Mouse (Mus musculus) MEL (cell line): ENCODE measurements at regions not wholly inside any gene's neighbourhood (a gene's known extent, or its start where the extent isn't known, plus 50 kb on each side); places are given as distances from the start of the nearest gene placed in this dataset.

ENCODE experiments used
- DNase-seq: peaks from one replicate; pipeline ENCODE4 v3.0.0; 2011; ENCODE audit warnings: low read depth, low spot score
- H3K27ac ChIP-seq: 2 replicates; pipeline ENCODE4 v1.5.1; 2012; ENCODE audit warnings: low read depth, mild to moderate bottlenecking, control low read depth, low read length, moderate library complexity; ENCODE audit not compliant: control insufficient read depth
- H3K27me3 ChIP-seq, 2 experiments: fragments of 150-350 bp in 1 of 2; sonication (generic) in 1 of 2; 2 replicates each; pipeline ENCODE4 v1.6.1; 2012; ENCODE audit warnings: low read length in 2 of 2, mild to moderate bottlenecking in 2 of 2, improper control_type of control experiment in 1 of 2, moderate library complexity in 1 of 2; ENCODE audit not compliant: insufficient read depth in 2 of 2, control insufficient read depth in 1 of 2
- H3K36me3 ChIP-seq, 2 experiments: 2 replicates each; pipeline ENCODE4 v1.6.1; 2012 to 2014; ENCODE audit warnings: low read length in 2 of 2, improper control_type of control experiment in 1 of 2, inconsistent platforms in 1 of 2, mild to moderate bottlenecking in 1 of 2; ENCODE audit not compliant: insufficient read depth in 2 of 2, control insufficient read depth in 1 of 2
- H3K4me1 ChIP-seq, 2 experiments: fragments of 150-350 bp in 1 of 2; sonication (generic) in 1 of 2; 2 replicates each; pipeline ENCODE4 v1.6.1; 2012; ENCODE audit warnings: low read length in 2 of 2, improper control_type of control experiment in 1 of 2, mild to moderate bottlenecking in 1 of 2; ENCODE audit not compliant: insufficient read depth in 2 of 2, control insufficient read depth in 1 of 2
- H3K4me3 ChIP-seq, 2 experiments: fragments of 150-350 bp in 1 of 2; sonication (generic) in 1 of 2; 2 replicates each; pipeline ENCODE4 v1.5.1; 2012; ENCODE audit warnings: low read depth in 2 of 2, low read length in 2 of 2, mild to moderate bottlenecking in 2 of 2, moderate library complexity in 2 of 2, control low read depth in 1 of 2, improper control_type of control experiment in 1 of 2; ENCODE audit not compliant: control insufficient read depth in 1 of 2, insufficient read depth in 1 of 2
- H3K79me2 ChIP-seq: 2 replicates; pipeline ENCODE4 v1.6.1; 2012; ENCODE audit warnings: mild to moderate bottlenecking, low read length, moderate library complexity; ENCODE audit not compliant: control insufficient read depth, poor library complexity, insufficient read depth
- H3K9ac ChIP-seq: 2 replicates; pipeline ENCODE4 v1.6.1; 2012; ENCODE audit warnings: low read depth, mild to moderate bottlenecking, control low read depth, low read length, moderate library complexity; ENCODE audit not compliant: control insufficient read depth, poor library complexity, severe bottlenecking
- H3K9me3 ChIP-seq: fragments of 150-350 bp; sonication (generic); replicated peaks from 2 replicates; pipeline ENCODE4 v1.6.1; 2012; ENCODE audit warnings: mild to moderate bottlenecking, low read length, improper control_type of control experiment, moderate library complexity; ENCODE audit not compliant: insufficient read depth
- BHLHE40 ChIP-seq: IDR thresholded peaks from 2 replicates; pipeline ENCODE4 v1.6.1; 2012; ENCODE audit warnings: low read depth, mild to moderate bottlenecking, inconsistent platforms, low read length, improper control_type of control experiment, borderline replicate concordance
- E2F4 ChIP-seq: IDR thresholded peaks from 2 replicates; pipeline ENCODE4 v1.6.1; 2011; ENCODE audit warnings: low read depth, low read length, improper control_type of control experiment, borderline replicate concordance
- GABPA ChIP-seq: IDR thresholded peaks from 2 replicates; pipeline ENCODE4 v1.6.1; 2012; ENCODE audit warnings: low read depth, mild to moderate bottlenecking, inconsistent platforms, low read length, improper control_type of control experiment, moderate library complexity
- KAT2A ChIP-seq: conservative IDR thresholded peaks from 2 replicates; pipeline ENCODE4 v1.6.1; 2012; ENCODE audit warnings: low read depth, low read length, improper control_type of control experiment, inconsistent platforms
- MAFK ChIP-seq: IDR thresholded peaks from 2 replicates; pipeline ENCODE4 v1.6.1; 2011; ENCODE audit warnings: low read depth, mild to moderate bottlenecking, low read length, improper control_type of control experiment, borderline replicate concordance
- MAX ChIP-seq: IDR thresholded peaks from 2 replicates; pipeline ENCODE4 v1.6.1; 2011; ENCODE audit warnings: low read length, improper control_type of control experiment
- MAZ ChIP-seq: IDR thresholded peaks from 2 replicates; pipeline ENCODE4 v1.6.1; 2012; ENCODE audit warnings: low read depth, mild to moderate bottlenecking, inconsistent platforms, low read length, improper control_type of control experiment
- MXI1 ChIP-seq: IDR thresholded peaks from 2 replicates; pipeline ENCODE4 v1.6.1; 2011; ENCODE audit warnings: mild to moderate bottlenecking, low read depth, low read length, improper control_type of control experiment
- MYB ChIP-seq: IDR thresholded peaks from 2 replicates; pipeline ENCODE4 v1.6.1; 2011; ENCODE audit warnings: mild to moderate bottlenecking, low read depth, low read length, improper control_type of control experiment
- MYC ChIP-seq: IDR thresholded peaks from 2 replicates; pipeline ENCODE4 v1.6.1; 2011; ENCODE audit warnings: low read depth, mild to moderate bottlenecking, low read length, improper control_type of control experiment, moderate library complexity
- POLR2AphosphoS5 ChIP-seq: IDR thresholded peaks from 2 replicates; pipeline ENCODE4 v1.6.1; 2012; ENCODE audit warnings: low read depth, borderline replicate concordance, mild to moderate bottlenecking, inconsistent platforms, low read length, moderate library complexity, mixed read lengths
- RAD21 ChIP-seq: IDR thresholded peaks from 2 replicates; pipeline ENCODE4 v1.6.1; 2011; ENCODE audit warnings: mild to moderate bottlenecking, low read depth, low read length, improper control_type of control experiment
- SIN3A ChIP-seq: IDR thresholded peaks from 2 replicates; pipeline ENCODE4 v1.6.1; 2012; ENCODE audit warnings: low read length, improper control_type of control experiment, inconsistent platforms
- UBTF ChIP-seq: IDR thresholded peaks from 2 replicates; pipeline ENCODE4 v1.6.1; 2012; ENCODE audit warnings: low read depth, mild to moderate bottlenecking, inconsistent platforms, low read length, improper control_type of control experiment, moderate library complexity, borderline replicate concordance; ENCODE audit not compliant: insufficient read depth
- USF2 ChIP-seq, 2 experiments: IDR thresholded peaks; 2 replicates each; pipeline ENCODE4 v1.6.1; 2011 to 2012; ENCODE audit warnings: improper control_type of control experiment in 2 of 2, low read length in 2 of 2, borderline replicate concordance in 1 of 2, inconsistent platforms in 1 of 2, low read depth in 1 of 2, mild to moderate bottlenecking in 1 of 2; ENCODE audit not compliant: insufficient read depth in 1 of 2
- ZKSCAN1 ChIP-seq: IDR thresholded peaks from 2 replicates; pipeline ENCODE4 v1.6.1; 2012; ENCODE audit warnings: low read depth, mild to moderate bottlenecking, inconsistent platforms, low read length, improper control_type of control experiment, moderate library complexity

DNA sequence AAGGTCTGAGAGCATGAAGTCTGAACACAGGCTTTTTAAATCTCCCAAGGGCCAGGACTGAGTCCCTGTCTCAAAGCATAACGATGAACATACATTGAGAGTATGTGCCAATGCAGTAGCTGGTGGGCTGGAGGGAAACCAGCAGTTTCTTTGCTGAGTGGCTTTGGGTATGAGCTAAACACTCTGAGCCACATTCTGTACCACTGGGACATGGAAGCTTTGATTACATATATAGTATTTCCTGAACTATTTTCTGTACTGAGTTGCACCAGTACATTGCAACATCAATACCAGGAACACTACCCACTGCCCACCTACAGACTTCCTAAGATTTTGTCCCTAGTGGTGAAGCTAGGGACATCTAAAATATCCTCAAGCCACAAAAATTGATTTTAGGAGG is 354.3 kb upstream of the Fshr start:
- H3K36me3 ChIP-seq = no peaks in the 10 kb centered on the region
- no peak overlapping the region for H3K27ac ChIP-seq
- no peaks in the 10 kb centered on the region for H3K9me3 ChIP-seq
- DNase-seq = no peak
- H3K9ac ChIP-seq = no peak overlapping the region
- no peaks in the 10 kb centered on the region for H3K79me2 ChIP-seq
- no peak overlapping the region for H3K4me3 ChIP-seq
- no peaks in the 10 kb centered on the region for H3K4me1 ChIP-seq
- TF ChIP-seq KAT2A (no peak), MYB (no peak)
- TF ChIP-seq, all 39 proteins: peak for 0
- no peaks in the 10 kb centered on the region for H3K27me3 ChIP-seq

GRCm38 (mm10) chr17:89553597-89553996 is 353.1 kb upstream of the Fshr start:
- Histone ChIP-seq H3K27me3 (no peaks in the 10 kb centered on the region), H3K79me2 (no peaks in the 10 kb centered on the region), H3K4me3 (no peak overlapping the region), H3K9me3 (no peaks in the 10 kb centered on the region), H3K36me3 (no peaks in the 10 kb centered on the region), H3K4me1 (no peaks in the 10 kb centered on the region), H3K9ac (no peak overlapping the region), H3K27ac (no peak overlapping the region)
- TF ChIP-seq MAZ = no peak
- TF ChIP-seq SIN3A = no peak
- no peak for TF ChIP-seq MYB
- TF ChIP-seq BHLHE40 = no peak
- TF ChIP-seq KAT2A = no peak
- no peak for TF ChIP-seq E2F4
- TF ChIP-seq POLR2AphosphoS5 = no peak
- TF ChIP-seq GABPA = no peak
- TF ChIP-seq USF2 (IDR thresholded peaks at IDR 0.05; ENCODE audit: borderline replicate concordance in 1 of 2, insufficient read depth in 1 of 2, low read depth in 1 of 2, low read length in 2 of 2) = no peak
- TF ChIP-seq MYC = no peak
- no peak for TF ChIP-seq MAFK
- no peak for TF ChIP-seq RAD21
- TF ChIP-seq ZKSCAN1 = no peak
- no peak for TF ChIP-seq MXI1
- no peak for TF ChIP-seq UBTF
- TF ChIP-seq MAX = no peak
- DNase-seq = no peak
